Mouse (Mus musculus) small intestine, adult 2 months (tissue): ENCODE measurements around the gene Apeh.

ENCODE experiments used
- CTCF ChIP-seq: fragments of 200-500 bp; IDR thresholded peaks from 2 replicates; pipeline ENCODE4 v1.5.1; 2012; ENCODE audit warnings: low read depth, mild to moderate bottlenecking, control low read depth, inconsistent platforms, low read length, moderate library complexity, mixed read lengths; ENCODE audit not compliant: insufficient replicate concordance, insufficient read length; ENCODE audit errors: extremely low read depth
- POLR2A ChIP-seq: fragments of 200-500 bp; IDR thresholded peaks from 2 replicates; pipeline ENCODE4 v1.6.1; 2012; ENCODE audit warnings: low read depth, mild to moderate bottlenecking, control low read depth, inconsistent platforms, low read length, moderate library complexity

DNA sequence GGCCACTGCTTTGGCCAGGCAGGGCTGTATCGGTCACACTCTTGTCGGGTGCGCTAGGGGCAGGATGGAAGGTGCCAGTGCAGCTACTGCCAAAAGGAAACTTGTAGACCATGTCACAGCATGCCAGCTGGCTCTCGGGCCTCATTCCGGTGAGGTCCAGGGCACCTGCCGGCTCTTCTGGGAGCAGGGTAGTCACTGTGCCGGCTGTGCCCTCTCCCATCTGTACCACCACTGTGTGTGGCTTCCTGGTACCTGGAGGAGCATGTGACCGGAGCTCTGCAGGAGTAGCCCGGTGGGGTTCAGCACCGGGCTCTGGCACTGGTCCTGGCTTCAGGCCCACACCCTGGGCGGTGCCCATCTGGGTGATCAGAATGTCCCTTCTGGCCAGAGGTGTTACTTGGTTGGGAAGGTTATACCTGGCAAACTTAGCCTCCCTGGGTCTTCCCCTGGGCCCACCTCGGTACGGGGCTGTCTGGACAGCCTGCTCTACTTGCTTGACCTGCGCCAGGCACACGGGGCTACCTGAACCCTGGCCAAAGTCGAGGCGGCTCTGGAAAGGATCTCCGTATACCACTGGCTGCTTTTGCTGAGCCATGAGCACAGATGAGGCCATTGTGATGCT lies 18.4 kb upstream of the Apeh start:
- no peak; the same call in 1 of the 2 replicates for TF ChIP-seq POLR2A
- TF ChIP-seq CTCF: no peak
